In the genomic region with DNA sequence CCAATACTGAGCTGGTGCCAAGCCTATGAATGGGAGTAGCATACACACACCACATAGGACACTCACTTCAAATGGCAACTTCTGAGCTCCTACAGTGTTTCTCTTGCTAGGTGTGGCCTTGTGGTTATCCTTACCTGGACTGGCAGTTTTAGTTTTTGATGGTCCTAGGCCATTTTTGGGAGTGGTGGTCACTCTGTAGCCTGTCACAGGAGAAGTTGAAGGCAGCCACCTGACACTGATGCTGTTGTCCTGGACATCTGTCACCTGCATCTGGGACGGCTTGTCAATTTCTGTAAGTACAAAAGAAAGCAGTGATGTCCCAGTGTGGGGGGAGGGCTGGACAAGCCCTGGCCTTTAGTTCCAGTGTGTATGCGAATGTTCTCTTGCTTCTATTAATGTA, we compare ENCODE assay signal across 18 mouse cellular contexts. TPM values are rescaled to one million over a fixed set of nuclear protein-coding genes. Genes with fewer than 3 reads are reported as not detected.
DNase-seq lines count a peak whose midpoint lies in the region; ATAC-seq and TF ChIP-seq lines count a peak whose summit lies in the region.
"Had no signal": no experiment of that assay in that cellular context is flagged by ENCODE, and none has a peak within 500 bp of the region (broad histone marks: within the 10 kb centered on the region; RNA-seq: fewer than 3 reads in every experiment).

No protein-coding gene starts in this region.

- H3K4me3 ChIP-seq in heart, embryonic 11.5 days (ENCODE audit: low read depth, low read length), result no peak overlapping the region
- H3K4me3 ChIP-seq in myocyte, result no peak overlapping the region
- no peak overlapping the region for H3K4me3 ChIP-seq in thymus, adult 2 months (ENCODE audit: control insufficient read depth, insufficient read depth, low read length)

- peak; percentile 25 for TF ChIP-seq POLR2A in myocyte (IDR thresholded peaks at IDR 0.05; ENCODE audit: insufficient read length, low read depth)
- no peak for TF ChIP-seq POLR2A in thymus, adult 2 months (IDR thresholded peaks at IDR 0.05; ENCODE audit: control insufficient read depth, extremely low read depth, insufficient read depth, low read length, poor library complexity)

- no peaks in the 10 kb centered on the region for H3K4me1 ChIP-seq in heart, embryonic 11.5 days (ENCODE audit: control insufficient read depth, insufficient read depth, low read length)
- no peaks in the 10 kb centered on the region for H3K4me1 ChIP-seq in thymus, adult 2 months (replicated peaks; ENCODE audit: control insufficient read depth, insufficient read depth, low read length)

- 78% methylated on average over 2 of the region's 2 CpGs for WGBS in heart, embryonic 11.5 days (ENCODE audit: insufficient replicate concordance)
- WGBS in thymus, adult 2 months, result 91% methylated on average over 2 of the region's 2 CpGs

- H3K36me3 ChIP-seq in heart, embryonic 11.5 days (ENCODE audit: control insufficient read depth, insufficient read depth, low read length), result peaks cover 61% of the 10 kb centered on the region
- peaks cover 96% of the 10 kb centered on the region for H3K36me3 ChIP-seq in myocyte (ENCODE audit: control insufficient read depth, insufficient read depth)
- H3K36me3 ChIP-seq in thymus, adult 2 months (ENCODE audit: control insufficient read depth, insufficient read depth, low read length), result no peaks in the 10 kb centered on the region
- H3K36me3 ChIP-seq: G1E had no signal

- no peak for ATAC-seq in heart, embryonic 11.5 days (replicated peaks; ENCODE audit: insufficient number of reproducible peaks, low FRiP score, low TSS enrichment)
- ATAC-seq: activated CD4-positive, CD25-positive, alpha-beta regulatory T cell, adult 4 months; CD4-positive, CD25-positive, alpha-beta regulatory T cell, adult 4 months; Patski had no signal

- H3K79me2 ChIP-seq in myocyte (ENCODE audit: control insufficient read depth, insufficient read depth), result no peaks in the 10 kb centered on the region

- no peak for TF ChIP-seq CTCF in thymus, adult 2 months (IDR thresholded peaks at IDR 0.05; ENCODE audit: borderline replicate concordance, control insufficient read depth, extremely low read depth, insufficient read depth, low read length, poor library complexity)

- no peak overlapping the region for H3K9ac ChIP-seq in heart, embryonic 11.5 days (ENCODE audit: low read depth, low read length)

- H3K27me3 ChIP-seq in heart, embryonic 11.5 days (ENCODE audit: control insufficient read depth, insufficient read depth, low read length), result no peaks in the 10 kb centered on the region
- no peaks in the 10 kb centered on the region for H3K27me3 ChIP-seq in myocyte (ENCODE audit: control insufficient read depth, insufficient read depth, insufficient read length)
- no peaks in the 10 kb centered on the region for H3K27me3 ChIP-seq in thymus, adult 2 months (ENCODE audit: control insufficient read depth, insufficient read depth, low read length)
- H3K27me3 ChIP-seq: Patski had no signal

- DNase-seq in heart, adult 11 months, result peak; percentile 71
- DNase-seq in thymus, adult 2 months, result no peak
- DNase-seq: adrenal gland, adult 2 months; adrenal gland, adult 8-10 months; adrenal gland, postnatal 10 days; adrenal gland, postnatal 14 days; adrenal gland, postnatal 25 days; adrenal gland, postnatal 36 days; B cell, adult 2 months; cerebellum, adult 11 months; cerebellum, adult 11-12 months; cerebellum, adult 18-20 months had no signal

- H3K9me3 ChIP-seq in heart, embryonic 11.5 days (replicated peaks; ENCODE audit: control insufficient read depth, low read length), result no peaks in the 10 kb centered on the region
- H3K9me3 ChIP-seq: G1E had no signal

- H3ac ChIP-seq in myocyte (ENCODE audit: control insufficient read depth, insufficient read length), result no peak overlapping the region

- no peak overlapping the region for H3K4me2 ChIP-seq in heart, embryonic 11.5 days
- no peak overlapping the region for H3K4me2 ChIP-seq in myocyte (ENCODE audit: low read depth)

- no peak overlapping the region for H3K27ac ChIP-seq in heart, embryonic 11.5 days (ENCODE audit: low read depth, low read length)
- no peak overlapping the region for H3K27ac ChIP-seq in thymus, adult 2 months (ENCODE audit: control insufficient read depth, insufficient read depth, low read length)

TF ChIP-seq in myocyte, 11 proteins besides CTCF, POLR2A, EP300 and RAD21:
- TF ChIP-seq MYOG (IDR thresholded peaks at IDR 0.05; ENCODE audit: control insufficient read depth in 1 of 3, insufficient read depth in 1 of 3, insufficient read length in 2 of 3, low read depth in 2 of 3) (no peak), POLR2AphosphoS2 (IDR thresholded peaks at IDR 0.05; ENCODE audit: insufficient read length, low read depth) (peak; percentile 54)

RNA-seq across cellular contexts. Expression of a gene that starts 47.2 kb away (rescaled TPM):
- 332 and 395 TPM in 2 replicates for polyA plus RNA-seq in heart, embryonic 11.5 days (2014; fragmentation: Nextera tagmentation; extraction: Ambion mirVana)
- 1,265 TPM for polyA plus RNA-seq in myocyte (2012; fragmentation: generic; extraction: Trizol)
- 29.6 and 31.3 TPM in 2 replicates for polyA plus RNA-seq in thymus, adult 2 months (2012; rRNA removed)

RNA-seq across cellular contexts. Expression of a gene that starts 48.8 kb away (rescaled TPM):
- 33.1 and 41.2 TPM in 2 replicates for polyA plus RNA-seq in heart, embryonic 11.5 days (2014; fragmentation: Nextera tagmentation; extraction: Ambion mirVana)
- polyA plus RNA-seq in myocyte (2012; fragmentation: generic; extraction: Trizol), result 78.8 TPM
- polyA plus RNA-seq in thymus, adult 2 months (2012; rRNA removed), result 46.0 and 51.5 TPM in 2 replicates

Comparison
In these comparisons a context has a peak if more than half of its experiments do, and no peak if none do; other contexts are left out.
1. RNA of a gene that starts 47.2 kb away (polyA plus RNA-seq): 1,265 TPM in myocyte (single experiment) and 332 to 395 TPM in heart, embryonic 11.5 days; 29.6 to 31.3 TPM in thymus, adult 2 months; every median in the first group is over 10 times any median in the second.